Mouse (Mus musculus) embryonic facial prominence, embryonic 12.5 days (tissue): ENCODE data around the gene Tas2r143. TPM values are rescaled to one million over a fixed set of nuclear protein-coding genes. Genes with fewer than 3 reads are reported as not detected.

Experiments
- ATAC-seq: fragments of 200-750 bp; cut with Nextera tagmentation; 2 replicates; pipeline ENCODE4 v1.8.0; 2017; ENCODE audit not compliant: insufficient number of reproducible peaks, insufficient read depth, low FRiP score, low TSS enrichment
- H3K27ac ChIP-seq: fragments of 300-500 bp; sonication (generic); 2 replicates; pipeline ENCODE4 v1.5.1; 2016; ENCODE audit warnings: mild to moderate bottlenecking
- H3K27me3 ChIP-seq: fragments of 300-500 bp; sonication (generic); 2 replicates; pipeline ENCODE4 v1.6.1; 2016; ENCODE audit warnings: mild to moderate bottlenecking, moderate library complexity
- H3K36me3 ChIP-seq: fragments of 300-500 bp; sonication (generic); 2 replicates; pipeline ENCODE4 v1.6.1; 2016; ENCODE audit warnings: mild to moderate bottlenecking
- H3K4me1 ChIP-seq: fragments of 300-500 bp; sonication (generic); 2 replicates; pipeline ENCODE4 v1.6.1; 2016
- H3K4me2 ChIP-seq: fragments of 300-500 bp; sonication (generic); replicated peaks from 2 replicates; pipeline ENCODE4 v1.6.1; 2016; ENCODE audit warnings: mild to moderate bottlenecking, moderate library complexity
- H3K4me3 ChIP-seq: fragments of 300-500 bp; sonication (generic); 2 replicates; pipeline ENCODE4 v1.5.1; 2016; ENCODE audit warnings: mild to moderate bottlenecking
- H3K9ac ChIP-seq: fragments of 300-500 bp; sonication (generic); 2 replicates; pipeline ENCODE4 v1.6.1; 2016; ENCODE audit warnings: mild to moderate bottlenecking, moderate library complexity
- H3K9me3 ChIP-seq: fragments of 300-500 bp; sonication (generic); 2 replicates; pipeline ENCODE4 v1.6.1; 2016; ENCODE audit warnings: mild to moderate bottlenecking, moderate library complexity
- WGBS: fragments of 180-500 bp; shearing (Covaris S2); methylation state at CpG from one replicate; pipeline ENCODE4 v1.1.7; 2016; 5-methylcytosine and 5-hydroxymethylcytosine counted together
- polyA plus RNA-seq: library from polyadenylated mRNA; unstranded; fragments of >200 nt; fragmentation: Nextera tagmentation; extraction: Ambion mirVana; gene quantifications from 2 replicates; pipeline ENCODE4 v1.2.1, GENCODE M21; 2016

Gene Tas2r143
- polyA plus RNA-seq, 1 experiment from 2014 or later = not detected

GRCm38 (mm10) chr6:42380416-42381144 lies 19.5 kb upstream of the Tas2r143 start:
- no peak for ATAC-seq
- 11% methylated on average over 8 of the region's 8 CpGs for WGBS
- Histone ChIP-seq H3K27me3 (no peaks in the 10 kb centered on the region), H3K4me3 (no peak overlapping the region), H3K9ac (no peak overlapping the region), H3K9me3 (no peaks in the 10 kb centered on the region), H3K4me2 (no peak overlapping the region), H3K36me3 (no peaks in the 10 kb centered on the region), H3K27ac (no peak overlapping the region), H3K4me1 (0 out of 2 replicates have a peak, but pooled peaks cover 4% of the 10 kb centered on the region)

DNA sequence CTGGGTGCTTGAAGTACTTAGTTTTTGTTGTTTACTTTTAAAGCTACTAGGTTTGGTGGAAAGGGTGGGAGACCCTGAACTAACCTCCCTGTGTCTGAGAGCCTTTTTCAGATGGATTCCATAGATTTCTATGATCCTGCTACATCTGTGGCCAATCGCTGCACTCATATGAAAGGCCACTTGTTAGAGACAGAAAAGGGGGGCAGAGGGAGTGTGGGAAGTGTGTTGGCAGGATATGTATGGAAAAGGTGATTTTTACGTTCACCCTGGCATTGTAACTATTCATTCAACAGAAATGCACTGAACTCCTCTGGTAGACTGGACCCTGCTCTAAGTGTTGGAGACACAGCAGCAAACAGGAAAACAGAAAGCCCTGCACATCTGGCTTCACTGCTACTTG lies 18.8 kb upstream of the Tas2r143 start:
- Histone ChIP-seq H3K4me1 (0 out of 2 replicates have a peak, but pooled peaks cover 4% of the 10 kb centered on the region), H3K36me3 (no peaks in the 10 kb centered on the region), H3K9ac (no peak overlapping the region), H3K27me3 (no peaks in the 10 kb centered on the region), H3K4me3 (no peak overlapping the region), H3K4me2 (no peak overlapping the region), H3K27ac (no peak overlapping the region), H3K9me3 (no peaks in the 10 kb centered on the region)
- 42% methylated on average over 2 of the region's 2 CpGs for WGBS
- ATAC-seq = no peak

GRCm38 (mm10) chr6:42381916-42382381 lies 18.1 kb upstream of the Tas2r143 start:
- no peak overlapping the region for H3K4me2 ChIP-seq
- H3K36me3 ChIP-seq = no peaks in the 10 kb centered on the region
- WGBS = 46% methylated on average over 9 of the region's 9 CpGs
- ATAC-seq = no peak
- no peak overlapping the region for H3K4me3 ChIP-seq
- 0 out of 2 replicates have a peak, but pooled peaks cover 4% of the 10 kb centered on the region for H3K4me1 ChIP-seq
- no peak overlapping the region for H3K9ac ChIP-seq
- no peaks in the 10 kb centered on the region for H3K27me3 ChIP-seq
- H3K9me3 ChIP-seq = no peaks in the 10 kb centered on the region
- 0 out of 2 replicates have a peak overlapping the region, but pooled peaks have one; percentile 4 for H3K27ac ChIP-seq

DNA sequence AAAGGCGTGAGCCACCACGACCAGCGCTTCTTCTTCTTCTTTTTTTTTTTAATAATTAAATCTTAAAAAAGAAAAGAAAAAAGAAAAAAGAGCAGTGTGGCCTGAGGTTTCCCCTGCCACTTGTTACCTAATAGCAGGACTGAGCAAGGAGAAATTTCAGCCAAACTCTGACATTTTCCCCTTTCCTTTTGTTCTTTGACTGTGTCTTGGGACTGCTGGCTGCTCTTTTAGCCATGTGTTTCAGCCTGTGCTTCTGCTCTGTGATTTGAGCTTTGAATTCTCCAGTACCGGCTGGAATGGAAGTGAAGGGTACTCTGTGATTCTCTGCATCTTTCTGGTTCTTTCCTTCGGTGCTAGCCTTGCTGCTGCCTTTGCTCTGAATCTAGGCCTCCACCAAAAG lies 16.7 kb upstream of the Tas2r143 start:
- Histone ChIP-seq H3K27ac (no peak overlapping the region), H3K4me3 (no peak overlapping the region), H3K36me3 (no peaks in the 10 kb centered on the region), H3K9ac (no peak overlapping the region), H3K4me1 (0 out of 2 replicates have a peak, but pooled peaks cover 4% of the 10 kb centered on the region), H3K27me3 (no peaks in the 10 kb centered on the region), H3K4me2 (no peak overlapping the region), H3K9me3 (no peaks in the 10 kb centered on the region)
- 87% methylated on average over 5 of the region's 5 CpGs for WGBS
- ATAC-seq = no peak

DNA sequence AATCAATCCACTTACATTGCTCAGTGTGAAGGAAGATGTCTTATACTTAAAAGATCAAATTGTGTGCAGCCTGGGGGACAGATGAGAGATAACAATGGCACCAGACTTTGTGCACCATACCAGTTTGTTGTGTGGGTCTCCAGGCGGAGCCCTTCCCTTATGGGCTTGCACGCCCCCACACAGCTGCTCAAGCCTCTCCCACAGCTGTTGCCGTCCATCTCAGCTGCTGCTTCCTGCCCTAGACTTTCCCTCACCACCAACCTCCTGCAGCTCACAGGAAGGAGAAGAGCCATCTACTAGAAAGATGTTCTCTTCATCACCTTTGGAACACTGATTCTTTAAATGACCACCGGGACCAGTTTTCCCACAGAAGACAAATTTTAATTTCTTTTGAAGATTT lies 14.4 kb upstream of the Tas2r143 start:
- Histone ChIP-seq H3K27ac (no peak overlapping the region), H3K4me2 (no peak overlapping the region), H3K4me1 (0 out of 2 replicates have a peak, but pooled peaks cover 4% of the 10 kb centered on the region), H3K4me3 (no peak overlapping the region), H3K9me3 (no peaks in the 10 kb centered on the region), H3K9ac (no peak overlapping the region), H3K27me3 (no peaks in the 10 kb centered on the region), H3K36me3 (no peaks in the 10 kb centered on the region)
- WGBS = 65% methylated on average over 4 of the region's 4 CpGs
- ATAC-seq = no peak

DNA sequence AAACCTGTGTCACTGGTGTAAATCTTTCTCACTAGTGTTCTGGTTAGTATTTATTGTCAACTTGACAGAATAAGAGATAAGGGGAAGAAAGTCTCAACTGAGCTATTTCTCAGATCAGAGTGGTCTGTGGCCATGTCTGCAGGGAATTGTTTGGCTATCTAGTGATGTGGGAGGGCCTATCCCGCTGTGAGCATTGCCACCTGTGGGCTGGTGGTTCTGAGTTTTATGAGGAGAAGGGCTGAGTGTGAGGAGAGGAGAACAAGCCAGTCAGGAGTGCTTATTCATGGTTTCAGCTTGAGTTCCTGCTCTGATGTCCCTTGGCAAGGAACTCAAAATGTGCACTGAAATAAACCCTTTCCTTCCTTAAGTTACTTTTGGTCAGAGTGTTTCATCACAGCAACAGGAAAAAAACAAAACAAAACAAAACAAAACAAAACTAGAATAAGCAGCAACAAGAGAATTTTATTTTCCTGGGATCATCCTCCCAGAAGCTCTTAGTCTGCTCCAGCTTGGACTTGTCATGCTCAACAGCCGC lies 8.2 kb upstream of the Tas2r143 start:
- WGBS = 54% methylated on average over 2 of the region's 2 CpGs
- no peaks in the 10 kb centered on the region for H3K36me3 ChIP-seq

GRCm38 (mm10) chr6:42395960-42396809 lies 3.9 kb upstream of the Tas2r143 start:
- H3K9ac ChIP-seq = no peak overlapping the region
- H3K27me3 ChIP-seq = no peaks in the 10 kb centered on the region
- ATAC-seq = no peak
- H3K9me3 ChIP-seq = no peaks in the 10 kb centered on the region
- no peak overlapping the region for H3K4me2 ChIP-seq
- H3K4me1 ChIP-seq = no peaks in the 10 kb centered on the region
- WGBS = 77% methylated on average over 9 of the region's 9 CpGs
- H3K36me3 ChIP-seq = no peaks in the 10 kb centered on the region
- no peak overlapping the region for H3K4me3 ChIP-seq
- no peak overlapping the region for H3K27ac ChIP-seq

More for the DNA sequence above, 8.2 kb upstream of the Tas2r143 start:
- Histone ChIP-seq H3K4me2 (no peak overlapping the region), H3K27me3 (no peaks in the 10 kb centered on the region), H3K27ac (no peak overlapping the region), H3K4me1 (no peaks in the 10 kb centered on the region), H3K9me3 (no peaks in the 10 kb centered on the region), H3K4me3 (no peak overlapping the region), H3K9ac (no peak overlapping the region)
- no peak for ATAC-seq

DNA sequence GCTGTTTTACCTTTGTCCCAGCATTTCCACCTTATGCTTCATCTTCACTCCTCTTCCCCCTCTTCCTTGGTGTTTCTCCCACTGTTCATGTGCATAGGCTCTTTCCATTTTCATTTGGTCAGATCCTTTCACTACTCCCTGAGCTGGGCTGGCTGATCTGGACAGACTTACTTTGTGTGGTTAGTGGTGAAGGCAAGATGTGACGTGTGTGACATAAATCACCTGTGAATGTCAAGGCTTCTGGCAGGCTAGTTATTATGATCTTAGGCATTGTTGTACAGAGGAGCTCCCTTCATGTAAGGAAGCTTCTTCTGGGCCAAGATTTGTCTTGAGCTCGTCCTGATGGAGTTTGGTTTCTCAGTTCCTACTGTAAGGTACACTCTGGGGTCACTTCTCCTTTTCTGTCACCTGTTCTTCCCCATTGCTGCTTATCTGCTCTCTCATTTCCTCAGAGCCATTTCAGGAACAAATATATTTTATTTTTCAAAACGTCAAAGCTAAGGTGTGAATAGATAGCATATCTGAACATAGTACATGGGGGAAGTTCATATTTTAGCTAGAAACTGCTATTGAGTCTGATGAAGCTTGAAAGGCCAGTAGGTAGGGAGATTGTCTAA lies 2.9 kb upstream of the Tas2r143 start:
- H3K36me3 ChIP-seq = no peaks in the 10 kb centered on the region
- H3K27ac ChIP-seq = no peak overlapping the region
- no peaks in the 10 kb centered on the region for H3K9me3 ChIP-seq
- no peak for ATAC-seq
- no peak overlapping the region for H3K9ac ChIP-seq
- H3K4me2 ChIP-seq = no peak overlapping the region
- H3K4me1 ChIP-seq = no peaks in the 10 kb centered on the region
- WGBS = 74% methylated on average over 3 of the region's 3 CpGs
- no peaks in the 10 kb centered on the region for H3K27me3 ChIP-seq
- H3K4me3 ChIP-seq = no peak overlapping the region

- Histone ChIP-seq H3K9ac (no peak overlapping the region), H3K27ac (no peak overlapping the region), H3K4me1 (no peaks in the 10 kb centered on the region), H3K4me2 (no peak overlapping the region), H3K27me3 (no peaks in the 10 kb centered on the region), H3K36me3 (no peaks in the 10 kb centered on the region), H3K4me3 (no peak overlapping the region), H3K9me3 (no peaks in the 10 kb centered on the region)
- ATAC-seq = no peak
- 89% methylated on average over 3 of the region's 3 CpGs for WGBS
These were observed 1.8 kb upstream of the Tas2r143 start for GRCm38 (mm10) chr6:42398285-42398684.

DNA sequence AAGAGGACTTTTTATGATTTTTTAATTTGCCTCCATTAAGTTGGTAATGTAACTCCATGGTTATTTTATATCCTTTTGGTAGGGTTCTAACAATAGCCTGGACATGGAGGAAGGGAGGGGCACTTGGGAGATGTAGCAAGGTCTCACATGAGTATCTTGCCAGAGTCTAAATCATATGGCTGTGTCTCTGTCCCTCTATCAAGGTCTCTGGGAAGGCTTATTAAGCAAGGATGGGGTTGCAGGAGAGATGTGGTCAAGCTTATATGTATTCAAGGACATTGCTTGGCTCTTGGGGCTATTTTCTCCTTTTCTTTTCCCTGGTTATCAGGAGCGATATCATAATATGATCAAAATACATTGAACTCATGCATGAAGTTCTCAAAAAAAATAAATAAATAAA lies 1.0 kb upstream of the Tas2r143 start:
- 92% methylated on average over 1 of the region's 1 CpGs for WGBS
- H3K9ac ChIP-seq = no peak overlapping the region
- no peak overlapping the region for H3K4me2 ChIP-seq
- no peaks in the 10 kb centered on the region for H3K9me3 ChIP-seq
- ATAC-seq = no peak
- H3K4me3 ChIP-seq = no peak overlapping the region
- no peak overlapping the region for H3K27ac ChIP-seq
- no peaks in the 10 kb centered on the region for H3K27me3 ChIP-seq
- no peaks in the 10 kb centered on the region for H3K4me1 ChIP-seq
- no peaks in the 10 kb centered on the region for H3K36me3 ChIP-seq

DNA sequence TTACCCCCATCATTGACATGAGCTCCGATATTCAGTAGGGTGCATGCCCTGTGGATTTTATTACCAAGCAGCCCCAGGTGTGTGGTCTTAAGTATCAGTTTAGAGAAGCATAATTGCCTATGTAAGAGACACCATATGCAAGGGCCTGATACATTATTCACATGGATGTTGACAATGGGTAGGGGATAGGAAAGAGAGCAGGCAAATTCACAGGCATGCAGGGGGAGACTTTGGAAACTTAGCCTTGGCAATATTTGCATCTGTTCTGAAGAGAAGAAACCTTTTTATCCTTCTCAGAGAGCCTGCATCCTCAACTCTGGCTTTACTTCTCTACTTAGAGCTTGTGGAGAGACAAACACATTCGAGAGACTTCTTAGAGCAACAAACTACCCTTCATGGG lies 5.1 kb downstream of the Tas2r143 start, which contains the start of gene Tas2r135:
Gene Tas2r135 (plus strand): TSS at position 301 of the 400 bp plus-strand sequence.
- ATAC-seq = no peak
- H3K4me1 ChIP-seq = no peaks in the 10 kb centered on the region
- WGBS = 85% methylated on average over 2 of the region's 2 CpGs
- H3K36me3 ChIP-seq = no peaks in the 10 kb centered on the region
- no peak within 1 kb of the TSS for H3K27ac ChIP-seq
- H3K27me3 ChIP-seq = no peaks in the 10 kb centered on the region
- H3K9ac ChIP-seq = no peak within 1 kb of the TSS
- no peaks in the 10 kb centered on the region for H3K9me3 ChIP-seq
- H3K4me3 ChIP-seq = no peak within 1 kb of the TSS
- H3K4me2 ChIP-seq = no peak within 1 kb of the TSS
